Mouse (Mus musculus): Measurements from ENCODE around the gene BC030870. TPM values are rescaled to one million over a fixed set of nuclear protein-coding genes. Genes with fewer than 3 reads are reported as not detected.

The BC030870 gene
- polyA plus RNA-seq, 1 experiment from 2014 or later = 15.0 TPM

- DNase-seq (ENCODE audit: low spot score) = no peak
- no peak overlapping the region for H3K4me3 ChIP-seq (ENCODE audit: low read depth, low read length)
- H3K36me3 ChIP-seq (ENCODE audit: control insufficient read depth, insufficient read depth, low read length) = no peaks in the 10 kb centered on the region
- H3K27me3 ChIP-seq (ENCODE audit: control insufficient read depth, insufficient read depth, low read length) = no peaks in the 10 kb centered on the region
- no peak overlapping the region for H3K27ac ChIP-seq (replicated peaks)
- TF ChIP-seq CTCF (IDR thresholded peaks at IDR 0.05; ENCODE audit: low read depth) (no peak), EP300 (optimal IDR thresholded peaks at IDR 0.05) (no peak)
- H3K9me3 ChIP-seq (ENCODE audit: control insufficient read depth, low read length) = no peaks in the 10 kb centered on the region
- no peak overlapping the region for H3K9ac ChIP-seq (ENCODE audit: low read length)
- H3K4me2 ChIP-seq (replicated peaks; ENCODE audit: low read depth) = no peak overlapping the region
- no peak for ATAC-seq (ENCODE audit: low FRiP score, low TSS enrichment)
- WGBS = 56% methylated on average over 4 of the region's 4 CpGs
- no peaks in the 10 kb centered on the region for H3K4me1 ChIP-seq (replicated peaks; ENCODE audit: control insufficient read depth, insufficient read depth)
These were observed 58.4 kb downstream of the BC030870 start for GRCm38 (mm10) chr8:65070996-65071395.

GRCm38 (mm10) chr8:65068473-65068819 is 60.9 kb downstream of the BC030870 start:
- Histone ChIP-seq H3K9ac (ENCODE audit: low read length) (no peak overlapping the region), H3K27me3 (ENCODE audit: control insufficient read depth, insufficient read depth, low read length) (no peaks in the 10 kb centered on the region), H3K4me2 (replicated peaks; ENCODE audit: low read depth) (no peak overlapping the region), H3K4me3 (ENCODE audit: low read depth, low read length) (no peak overlapping the region), H3K36me3 (ENCODE audit: control insufficient read depth, insufficient read depth, low read length) (no peaks in the 10 kb centered on the region), H3K9me3 (ENCODE audit: control insufficient read depth, low read length) (no peaks in the 10 kb centered on the region), H3K4me1 (replicated peaks; ENCODE audit: control insufficient read depth, insufficient read depth) (no peaks in the 10 kb centered on the region), H3K27ac (replicated peaks) (no peak overlapping the region)
- ATAC-seq (ENCODE audit: low FRiP score, low TSS enrichment) = no peak
- DNase-seq (ENCODE audit: low spot score) = no peak
- 82% methylated on average over 4 of the region's 4 CpGs for WGBS
- no peak for TF ChIP-seq CTCF (IDR thresholded peaks at IDR 0.05; ENCODE audit: low read depth)
- TF ChIP-seq EP300 (optimal IDR thresholded peaks at IDR 0.05) = no peak

- Histone ChIP-seq H3K36me3 (ENCODE audit: control insufficient read depth, insufficient read depth, low read length) (no peaks in the 10 kb centered on the region), H3K4me1 (replicated peaks; ENCODE audit: control insufficient read depth, insufficient read depth) (no peaks in the 10 kb centered on the region), H3K27ac (replicated peaks) (no peak overlapping the region), H3K4me2 (replicated peaks; ENCODE audit: low read depth) (no peak overlapping the region), H3K9me3 (ENCODE audit: control insufficient read depth, low read length) (no peaks in the 10 kb centered on the region), H3K9ac (ENCODE audit: low read length) (no peak overlapping the region), H3K4me3 (ENCODE audit: low read depth, low read length) (no peak overlapping the region), H3K27me3 (ENCODE audit: control insufficient read depth, insufficient read depth, low read length) (no peaks in the 10 kb centered on the region)
- 48% methylated on average over 10 of the region's 10 CpGs for WGBS
- TF ChIP-seq EP300 (optimal IDR thresholded peaks at IDR 0.05) (no peak), CTCF (IDR thresholded peaks at IDR 0.05; ENCODE audit: low read depth) (no peak)
- ATAC-seq (ENCODE audit: low FRiP score, low TSS enrichment) (no peak), DNase-seq (ENCODE audit: low spot score) (no peak)
These were observed 61.5 kb downstream of the BC030870 start for GRCm38 (mm10) chr8:65067694-65068472.

GRCm38 (mm10) chr8:65067031-65067430 is 62.3 kb downstream of the BC030870 start:
- Histone ChIP-seq H3K9me3 (ENCODE audit: control insufficient read depth, low read length) (no peaks in the 10 kb centered on the region), H3K36me3 (ENCODE audit: control insufficient read depth, insufficient read depth, low read length) (no peaks in the 10 kb centered on the region), H3K4me2 (replicated peaks; ENCODE audit: low read depth) (no peak overlapping the region), H3K4me1 (replicated peaks; ENCODE audit: control insufficient read depth, insufficient read depth) (no peaks in the 10 kb centered on the region), H3K27me3 (ENCODE audit: control insufficient read depth, insufficient read depth, low read length) (no peaks in the 10 kb centered on the region), H3K9ac (ENCODE audit: low read length) (no peak overlapping the region), H3K4me3 (ENCODE audit: low read depth, low read length) (no peak overlapping the region), H3K27ac (replicated peaks) (no peak overlapping the region)
- ATAC-seq (ENCODE audit: low FRiP score, low TSS enrichment) (no peak), DNase-seq (ENCODE audit: low spot score) (no peak)
- 93% methylated on average over 4 of the region's 4 CpGs for WGBS
- no peak for TF ChIP-seq EP300 (optimal IDR thresholded peaks at IDR 0.05)
- TF ChIP-seq CTCF (IDR thresholded peaks at IDR 0.05; ENCODE audit: low read depth) = no peak

DNA sequence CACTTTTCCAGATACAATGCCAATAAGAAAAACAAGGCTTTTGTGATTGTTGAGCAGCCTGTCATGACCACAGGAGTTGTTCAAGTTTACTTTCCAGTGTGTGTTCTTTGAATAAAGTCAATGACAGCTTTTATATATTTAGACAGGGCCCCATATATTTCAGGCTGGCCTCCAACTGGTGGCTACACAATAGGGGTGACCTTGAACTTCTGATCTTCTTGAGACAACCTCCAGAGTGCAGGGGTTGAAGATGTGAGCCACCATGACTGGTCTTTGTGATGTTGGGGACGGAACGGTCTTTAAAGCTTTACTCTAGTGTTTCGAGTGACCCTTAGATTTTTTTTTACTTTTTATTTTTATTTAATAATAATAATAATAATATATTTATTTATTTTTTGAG is 63.7 kb downstream of the BC030870 start:
- H3K9ac ChIP-seq (ENCODE audit: low read length) = no peak overlapping the region
- TF ChIP-seq EP300 (optimal IDR thresholded peaks at IDR 0.05) (no peak), CTCF (IDR thresholded peaks at IDR 0.05; ENCODE audit: low read depth) (no peak)
- ATAC-seq (ENCODE audit: low FRiP score, low TSS enrichment) = no peak
- no peaks in the 10 kb centered on the region for H3K36me3 ChIP-seq (ENCODE audit: control insufficient read depth, insufficient read depth, low read length)
- no peak overlapping the region for H3K27ac ChIP-seq (replicated peaks)
- H3K27me3 ChIP-seq (ENCODE audit: control insufficient read depth, insufficient read depth, low read length) = no peaks in the 10 kb centered on the region
- H3K9me3 ChIP-seq (ENCODE audit: control insufficient read depth, low read length) = no peaks in the 10 kb centered on the region
- 87% methylated on average over 3 of the region's 3 CpGs for WGBS
- no peak for DNase-seq (ENCODE audit: low spot score)
- H3K4me3 ChIP-seq (ENCODE audit: low read depth, low read length) = no peak overlapping the region
- no peak overlapping the region for H3K4me2 ChIP-seq (replicated peaks; ENCODE audit: low read depth)
- H3K4me1 ChIP-seq (replicated peaks; ENCODE audit: control insufficient read depth, insufficient read depth) = no peaks in the 10 kb centered on the region

GRCm38 (mm10) chr8:65064071-65064470 is 65.3 kb downstream of the BC030870 start:
- ATAC-seq (ENCODE audit: low FRiP score, low TSS enrichment) (no peak), DNase-seq (ENCODE audit: low spot score) (no peak)
- H3K27me3 ChIP-seq (ENCODE audit: control insufficient read depth, insufficient read depth, low read length) = no peaks in the 10 kb centered on the region
- H3K36me3 ChIP-seq (ENCODE audit: control insufficient read depth, insufficient read depth, low read length) = no peaks in the 10 kb centered on the region
- H3K9me3 ChIP-seq (ENCODE audit: control insufficient read depth, low read length) = no peaks in the 10 kb centered on the region
- H3K4me3 ChIP-seq (ENCODE audit: low read depth, low read length) = no peak overlapping the region
- no peak overlapping the region for H3K9ac ChIP-seq (ENCODE audit: low read length)
- no peaks in the 10 kb centered on the region for H3K4me1 ChIP-seq (replicated peaks; ENCODE audit: control insufficient read depth, insufficient read depth)
- no peak overlapping the region for H3K4me2 ChIP-seq (replicated peaks; ENCODE audit: low read depth)
- H3K27ac ChIP-seq (replicated peaks) = no peak overlapping the region
- TF ChIP-seq EP300 (optimal IDR thresholded peaks at IDR 0.05) = no peak
- no peak for TF ChIP-seq CTCF (IDR thresholded peaks at IDR 0.05; ENCODE audit: low read depth)
- WGBS = 60% methylated on average over 2 of the region's 2 CpGs
